Comparison of ENCODE assay signal across 8 mouse cellular contexts in the genomic region with DNA sequence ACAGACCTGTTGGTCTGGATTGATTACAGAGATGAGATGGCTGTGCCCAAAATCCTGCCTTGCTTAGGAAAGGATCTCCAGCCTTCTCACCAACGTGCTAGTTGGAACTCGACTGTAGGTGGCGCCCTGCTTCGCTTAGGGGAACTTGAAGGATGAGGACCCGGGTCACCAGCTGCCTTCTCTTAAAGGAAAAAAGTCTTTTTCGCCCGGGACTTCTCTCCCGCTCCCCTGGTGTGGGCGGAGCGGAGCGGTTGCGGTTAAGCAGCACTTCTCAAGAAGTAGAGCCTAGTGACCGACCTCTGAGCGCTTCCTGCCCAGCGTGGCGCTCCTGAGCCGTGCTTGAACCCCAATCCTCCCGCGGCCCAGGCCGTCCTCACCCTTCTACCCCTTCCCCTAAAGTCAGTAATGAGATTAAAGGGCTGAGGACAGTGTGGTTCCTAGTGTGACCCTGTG. TPM values are rescaled to one million over a fixed set of nuclear protein-coding genes. Genes with fewer than 3 reads are reported as not detected.
DNase-seq lines count a peak whose midpoint lies in the region; ATAC-seq lines count a peak whose summit lies in the region.

No protein-coding gene starts in this region.

- peak overlapping the region; percentile 53 for H3K4me2 ChIP-seq in hindbrain, embryonic 14.5 days (replicated peaks)

- H3K4me1 ChIP-seq in hindbrain, embryonic 14.5 days (replicated peaks; ENCODE audit: control insufficient read depth, insufficient read depth, low read length), result peaks cover 15% of the 10 kb centered on the region

- H3K9ac ChIP-seq in hindbrain, embryonic 14.5 days, result peak overlapping the region; percentile 45; the same call in 1 of the 2 replicates

- H3K27ac ChIP-seq in hindbrain, embryonic 14.5 days, result peak overlapping the region; percentile 48

- WGBS in hindbrain, embryonic 14.5 days, result under 1% methylated on average over 20 of the region's 20 CpGs

- H3K36me3 ChIP-seq in hindbrain, embryonic 14.5 days (replicated peaks; ENCODE audit: control insufficient read depth, insufficient read depth), result no peaks in the 10 kb centered on the region

- H3K9me3 ChIP-seq in hindbrain, embryonic 14.5 days (ENCODE audit: control insufficient read depth, low read length), result no peaks in the 10 kb centered on the region

- H3K4me3 ChIP-seq in hindbrain, embryonic 14.5 days (replicated peaks; ENCODE audit: low read length), result peak overlapping the region; percentile 21

- ATAC-seq in hindbrain, embryonic 14.5 days (ENCODE audit: low FRiP score), result peak; percentile 74

- peak; percentile 91 for DNase-seq in ZHBTc4 (ENCODE audit: low read depth, low spot score)
- DNase-seq in cerebellum, postnatal 4 days (ENCODE audit: low spot score in 2 of 2), result peak; percentile 82 to 92
- peak; percentile 86 to 91 for DNase-seq in frontal cortex, postnatal 36 days (ENCODE audit: low spot score in 2 of 2)
- DNase-seq in hindbrain, embryonic 14.5 days (ENCODE audit: low spot score), result peak; percentile 86
- DNase-seq in left cerebral cortex, adult 11 months (ENCODE audit: low spot score), result peak; percentile 71
- peak; percentile 96 for DNase-seq in lung, postnatal 36 days
- peak; percentile 93 for DNase-seq in retina, postnatal 1 day
- peak; percentile 94 for DNase-seq in thymus, postnatal 4 days

- H3K27me3 ChIP-seq in hindbrain, embryonic 14.5 days (ENCODE audit: control insufficient read depth, insufficient read depth, low read length), result peaks cover 49% of the 10 kb centered on the region

RNA-seq across cellular contexts. Expression of gene Nfia, which starts 21.5 kb away (rescaled TPM):
- 47.8 and 49.2 TPM in 2 replicates for polyA plus RNA-seq in hindbrain, embryonic 14.5 days (2014; fragmentation: Nextera tagmentation; extraction: Ambion mirVana)

RNA-seq across cellular contexts. Expression of gene E130114P18Rik, which starts 26.8 kb away (rescaled TPM):
- 26.3 and 28.0 TPM in 2 replicates for polyA plus RNA-seq in hindbrain, embryonic 14.5 days (2014; fragmentation: Nextera tagmentation; extraction: Ambion mirVana)

Comparison
In these comparisons a context has a peak if more than half of its experiments do, and no peak if none do; other contexts are left out.
1. Peak in every context shown above with its lines: DNase-seq, ATAC-seq, H3K4me3 ChIP-seq and H3K27ac ChIP-seq.